Mouse (Mus musculus) layer of hippocampus, adult 2 months (tissue): Measurements from ENCODE around the gene Myo19. TPM values are rescaled to one million over a fixed set of nuclear protein-coding genes. Genes with fewer than 3 reads are reported as not detected.
"Not testable (repeated sequence)": the region's sequence is repeated elsewhere in the genome, so short reads cannot be mapped to it uniquely, and the experiment has no call there.

Source experiments
- DNase-seq, 2 experiments: peaks; one replicate each; pipeline ENCODE4 v3.0.0; 2022; ENCODE audit warnings: low spot score in 2 of 2
- H3K27ac ChIP-seq: fragments of 200-600 bp; 2 replicates; pipeline ENCODE4 v1.8.1; 2022
- H3K4me3 ChIP-seq: fragments of 200-600 bp; 2 replicates; pipeline ENCODE4 v1.8.1; 2022; ENCODE audit warnings: mild to moderate bottlenecking
- CTCF ChIP-seq: fragments of 200-600 bp; conservative IDR thresholded peaks from 2 replicates; pipeline ENCODE4 v1.8.1; 2022; ENCODE audit warnings: antibody characterized with exemption, mild to moderate bottlenecking, moderate library complexity
- total RNA-seq, 2 experiments: library from RNA; stranded (reverse); gene quantifications; 2 replicates each; pipeline ENCODE4 v1.2.3; 2021

The Myo19 gene
- total RNA-seq, 2 experiments from 2014 or later, result 8.9 to 11.5 TPM

DNA sequence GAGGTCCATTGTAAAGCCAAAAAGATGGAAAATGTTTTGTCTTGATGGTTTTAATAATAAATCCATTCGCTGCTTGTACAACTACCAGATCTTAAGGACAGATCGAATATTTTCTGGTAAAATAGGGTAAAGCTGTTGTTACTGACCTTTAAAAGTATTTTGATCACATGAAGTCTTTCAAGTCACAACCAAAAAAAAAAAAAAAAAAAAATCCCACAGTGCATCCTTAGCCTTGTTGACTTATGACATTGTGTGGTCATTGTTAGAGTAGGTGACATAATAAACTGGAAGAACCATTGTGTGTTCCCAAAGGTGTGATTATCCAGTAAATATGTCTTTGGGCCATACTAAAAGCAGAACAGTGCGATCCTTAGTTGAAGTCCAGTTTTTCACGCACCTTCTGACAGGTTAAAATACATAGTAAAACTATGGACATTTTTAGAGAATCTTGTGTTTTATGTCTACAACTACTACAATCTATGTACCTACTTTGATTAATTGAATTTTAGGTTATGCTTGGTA lies 8.3 kb upstream of the Myo19 start:
- peak overlapping the region; percentile 100 for H3K27ac ChIP-seq
- no peak for DNase-seq
- H3K4me3 ChIP-seq, result peak overlapping the region; percentile 96
- no peak for TF ChIP-seq CTCF

- Histone ChIP-seq H3K27ac (no peak overlapping the region), H3K4me3 (no peak overlapping the region)
- DNase-seq, result no peak
- TF ChIP-seq CTCF, result peak; percentile 45
Measured at GRCm38 (mm10) chr11:84873042-84873833, 6.7 kb upstream of the Myo19 start.

- not testable (repeated sequence) for H3K4me3 ChIP-seq, H3K27ac ChIP-seq, DNase-seq
Measured at GRCm38 (mm10) chr11:84876020-84876419, 3.9 kb upstream of the Myo19 start.

- no peak for TF ChIP-seq CTCF
- peak overlapping the region; percentile 91 for H3K27ac ChIP-seq
- H3K4me3 ChIP-seq, result peak overlapping the region; percentile 91
- no peak for DNase-seq
Measured at GRCm38 (mm10) chr11:84879007-84879771, 759 bp upstream of the Myo19 start.

GRCm38 (mm10) chr11:84880465-84880961 lies 565 bp downstream of the Myo19 start:
- DNase-seq, result peak in 1 of 2 experiments; percentile 14
- TF ChIP-seq CTCF, result peak; percentile 60
- Histone ChIP-seq H3K4me3 (peak overlapping the region; percentile 91), H3K27ac (peak overlapping the region; percentile 91)

- peak overlapping the region; percentile 91 for H3K4me3 ChIP-seq
- DNase-seq, result no peak
- H3K27ac ChIP-seq, result peak overlapping the region; percentile 91; the same call in 1 of the 2 replicates
- no peak for TF ChIP-seq CTCF
Measured at GRCm38 (mm10) chr11:84880971-84881370, 1.0 kb downstream of the Myo19 start.

- no peak for TF ChIP-seq CTCF
- DNase-seq, result peak in 1 of 2 experiments; percentile 1
- Histone ChIP-seq H3K27ac (no peak overlapping the region), H3K4me3 (no peak overlapping the region)
Measured at GRCm38 (mm10) chr11:84882346-84882745, 2.4 kb downstream of the Myo19 start.

DNA sequence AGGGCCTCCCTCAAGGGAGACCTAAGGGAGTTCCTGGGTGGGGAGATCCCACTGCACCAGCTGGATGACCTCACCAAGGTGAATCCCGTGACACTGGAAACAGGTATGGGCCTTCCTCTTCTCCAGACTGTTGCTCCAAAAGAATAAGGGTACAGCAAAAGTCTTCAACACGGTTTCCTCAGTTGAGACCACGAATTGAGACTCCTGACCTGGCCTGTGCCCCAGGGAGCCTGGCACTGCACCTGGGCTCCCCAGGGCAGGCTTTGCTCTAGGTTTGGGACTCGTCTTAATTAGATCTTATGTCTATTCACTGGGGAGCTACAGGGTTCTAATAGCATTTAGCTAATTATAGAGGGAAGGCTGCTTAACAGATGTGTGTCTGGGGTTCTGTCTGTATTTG lies 5.3 kb downstream of the Myo19 start:
- Histone ChIP-seq H3K4me3 (no peak overlapping the region), H3K27ac (no peak overlapping the region)
- TF ChIP-seq CTCF, result no peak
- no peak for DNase-seq

DNA sequence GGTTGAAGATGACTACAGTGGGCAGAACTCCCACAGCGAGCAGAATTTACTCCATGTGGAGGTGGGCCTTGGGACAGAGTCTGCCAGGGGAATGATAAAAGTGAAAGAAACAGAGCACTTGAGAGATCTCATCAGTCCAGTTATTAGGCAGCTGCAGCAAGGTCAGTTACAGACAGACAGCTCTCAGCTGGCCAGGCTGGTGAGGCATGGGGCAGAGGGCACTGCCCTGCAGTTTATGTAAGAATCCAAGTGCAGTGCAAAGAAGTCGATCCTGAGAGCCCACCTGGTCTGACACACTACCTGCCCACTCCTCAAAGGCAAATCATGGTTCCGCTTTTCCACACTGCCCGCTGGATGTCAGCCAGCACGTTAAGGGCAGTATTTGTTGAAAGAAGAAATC lies 6.3 kb downstream of the Myo19 start:
- DNase-seq, result no peak

DNA sequence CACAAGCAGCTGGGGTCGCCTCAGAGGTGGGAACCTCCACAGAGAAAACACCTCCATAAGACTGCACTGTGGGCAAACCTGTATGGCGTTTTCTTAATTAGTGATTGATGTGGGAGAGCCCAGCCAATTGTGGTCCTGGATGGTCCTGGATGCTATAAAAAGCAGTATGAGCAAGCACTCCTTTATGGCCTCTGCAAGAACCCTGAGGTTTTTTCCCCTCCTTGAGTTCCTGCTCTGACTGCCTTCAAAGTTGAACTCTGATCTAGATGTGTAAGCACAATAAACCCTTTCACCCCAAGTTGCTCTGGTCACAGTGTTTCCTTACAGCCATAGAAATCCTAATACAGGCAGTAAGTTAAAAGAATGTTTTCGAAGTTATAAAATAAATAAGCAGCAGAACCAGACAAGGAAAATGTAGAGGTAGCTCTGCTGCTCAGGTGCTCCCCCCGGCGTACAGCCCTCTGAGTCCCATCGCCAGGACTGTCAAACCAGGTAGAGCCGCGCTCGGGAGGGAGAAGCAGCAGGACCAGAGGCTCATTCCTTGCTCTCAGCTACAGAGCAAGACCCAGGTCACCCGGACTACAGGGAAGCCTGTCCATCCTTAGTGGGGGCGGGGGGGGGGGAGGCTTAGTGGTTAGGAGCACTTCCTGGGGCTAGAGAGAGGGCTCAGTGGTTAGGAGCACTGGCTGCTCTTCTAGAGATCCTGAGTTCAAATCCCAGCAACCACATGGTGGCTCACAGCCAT lies 7.0 kb downstream of the Myo19 start:
- no peak for DNase-seq
- no peak overlapping the region for H3K4me3 ChIP-seq
- no peak for TF ChIP-seq CTCF
- H3K27ac ChIP-seq, result no peak overlapping the region

More for the DNA sequence above, 6.3 kb downstream of the Myo19 start:
- TF ChIP-seq CTCF, result no peak
- no peak overlapping the region for H3K27ac ChIP-seq
- no peak overlapping the region for H3K4me3 ChIP-seq

GRCm38 (mm10) chr11:84888025-84888424 lies 8.1 kb downstream of the Myo19 start:
- DNase-seq, result no peak
- H3K27ac ChIP-seq, result no peak overlapping the region
- TF ChIP-seq CTCF, result no peak
- H3K4me3 ChIP-seq, result no peak overlapping the region

DNA sequence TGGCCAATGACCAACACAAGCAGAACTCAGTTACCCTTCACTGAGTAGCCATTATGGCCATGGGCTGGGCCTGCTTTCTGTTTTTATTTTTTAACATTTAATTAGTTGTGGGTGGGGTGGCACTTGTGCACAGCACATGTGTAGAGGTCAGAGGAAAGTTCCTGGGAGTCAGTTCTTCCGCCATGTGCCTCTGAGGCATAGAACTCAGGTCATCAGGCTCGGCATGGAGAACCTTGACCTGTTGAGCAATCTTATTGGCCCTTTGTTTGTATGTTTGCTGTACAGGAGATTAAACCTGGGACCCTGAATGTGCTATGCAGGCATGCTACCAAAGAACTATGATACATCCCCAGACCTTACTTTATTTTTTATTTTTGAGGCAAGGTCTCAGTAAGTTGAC lies 9.5 kb downstream of the Myo19 start:
- DNase-seq, result no peak
- no peak overlapping the region for H3K4me3 ChIP-seq
- TF ChIP-seq CTCF, result no peak
- no peak overlapping the region for H3K27ac ChIP-seq
